Mouse (Mus musculus): ENCODE data around the gene Arel1. TPM values are rescaled to one million over a fixed set of nuclear protein-coding genes. Genes with fewer than 3 reads are reported as not detected.

Gene Arel1
- total RNA-seq, 1 experiment: 31.3 TPM

- Histone ChIP-seq H3K27ac (ENCODE audit: insufficient read depth, low read depth, low read length, poor library complexity, severe bottlenecking) (no peak overlapping the region), H3K9me3 (ENCODE audit: control insufficient read depth, insufficient read depth, low read depth, low read length) (no peaks in the 10 kb centered on the region), H3K4me3 (ENCODE audit: insufficient read depth in 1 of 2, low read depth in 1 of 2, low read length in 2 of 2, poor library complexity in 1 of 2, severe bottlenecking in 1 of 2) (peak overlapping the region; percentile 94), H3K36me3 (ENCODE audit: control insufficient read depth, insufficient read depth, low read length, poor library complexity, severe bottlenecking) (no peaks in the 10 kb centered on the region; the same call in 1 of the 2 replicates), H3K4me1 (ENCODE audit: control insufficient read depth in 2 of 2, insufficient read depth in 2 of 2, low read length in 2 of 2, poor library complexity in 1 of 2) (no peaks in the 10 kb centered on the region), H3K9ac (ENCODE audit: insufficient read depth, low read depth, low read length, poor library complexity, severe bottlenecking) (peak overlapping the region; percentile 96)
- in situ Hi-C loops (cut with MboI; ENCODE audit: low sequenced_read_pairs in 2 of 2, unreplicated experiment in 2 of 2): no loop called here
- no peak for TF ChIP-seq HCFC1 (IDR thresholded peaks at IDR 0.05; ENCODE audit: borderline replicate concordance, insufficient read depth, low read length)
- no peak for TF ChIP-seq ZNF384 (IDR thresholded peaks at IDR 0.05; ENCODE audit: low read depth, low read length)
- no peak for TF ChIP-seq MAFK (IDR thresholded peaks at IDR 0.05; ENCODE audit: insufficient read depth, low read depth, low read length)
- no peak for TF ChIP-seq ZC3H11A (IDR thresholded peaks at IDR 0.05; ENCODE audit: borderline replicate concordance, low read depth, low read length)
- no peak for TF ChIP-seq CHD2 (IDR thresholded peaks at IDR 0.05; ENCODE audit: low read depth, low read length)
- no peak for DNase-seq (ENCODE audit: low read depth, low spot score)
Measured at GRCm38 (mm10) chr12:84969656-84970427, 858 bp downstream of the Arel1 start.

GRCm38 (mm10) chr12:84968831-84969655 lies 1.7 kb downstream of the Arel1 start:
- no peaks in the 10 kb centered on the region; the same call in 1 of the 2 replicates for H3K36me3 ChIP-seq (ENCODE audit: control insufficient read depth, insufficient read depth, low read length, poor library complexity, severe bottlenecking)
- H3K4me3 ChIP-seq (ENCODE audit: insufficient read depth in 1 of 2, low read depth in 1 of 2, low read length in 2 of 2, poor library complexity in 1 of 2, severe bottlenecking in 1 of 2): peak overlapping the region in 1 of 2 experiments; percentile 94; a peak in 2 of 4 replicates
- TF ChIP-seq MAFK (IDR thresholded peaks at IDR 0.05; ENCODE audit: insufficient read depth, low read depth, low read length) (no peak), ZNF384 (IDR thresholded peaks at IDR 0.05; ENCODE audit: low read depth, low read length) (no peak), CHD2 (IDR thresholded peaks at IDR 0.05; ENCODE audit: low read depth, low read length) (no peak), ZC3H11A (IDR thresholded peaks at IDR 0.05; ENCODE audit: borderline replicate concordance, low read depth, low read length) (no peak), HCFC1 (IDR thresholded peaks at IDR 0.05; ENCODE audit: borderline replicate concordance, insufficient read depth, low read length) (no peak)
- DNase-seq (ENCODE audit: low read depth, low spot score): no peak
- H3K4me1 ChIP-seq (ENCODE audit: control insufficient read depth in 2 of 2, insufficient read depth in 2 of 2, low read length in 2 of 2, poor library complexity in 1 of 2): no peaks in the 10 kb centered on the region
- no peaks in the 10 kb centered on the region for H3K9me3 ChIP-seq (ENCODE audit: control insufficient read depth, insufficient read depth, low read depth, low read length)
- in situ Hi-C loops (cut with MboI; ENCODE audit: low sequenced_read_pairs in 2 of 2, unreplicated experiment in 2 of 2): no loop called here
- no peak overlapping the region for H3K9ac ChIP-seq (ENCODE audit: insufficient read depth, low read depth, low read length, poor library complexity, severe bottlenecking)
- no peak overlapping the region for H3K27ac ChIP-seq (ENCODE audit: insufficient read depth, low read depth, low read length, poor library complexity, severe bottlenecking)

- in situ Hi-C loops (cut with MboI; ENCODE audit: low sequenced_read_pairs in 2 of 2, unreplicated experiment in 2 of 2): no loop called here
- Histone ChIP-seq H3K4me3 (ENCODE audit: insufficient read depth in 1 of 2, low read depth in 1 of 2, low read length in 2 of 2, poor library complexity in 1 of 2, severe bottlenecking in 1 of 2) (no peak overlapping the region), H3K9ac (ENCODE audit: insufficient read depth, low read depth, low read length, poor library complexity, severe bottlenecking) (no peak overlapping the region; the same call in 1 of the 2 replicates), H3K4me1 (ENCODE audit: control insufficient read depth in 2 of 2, insufficient read depth in 2 of 2, low read length in 2 of 2, poor library complexity in 1 of 2) (no peaks in the 10 kb centered on the region; a peak in 1 of 4 replicates), H3K27ac (ENCODE audit: insufficient read depth, low read depth, low read length, poor library complexity, severe bottlenecking) (no peak overlapping the region), H3K9me3 (ENCODE audit: control insufficient read depth, insufficient read depth, low read depth, low read length) (no peaks in the 10 kb centered on the region), H3K36me3 (ENCODE audit: control insufficient read depth, insufficient read depth, low read length, poor library complexity, severe bottlenecking) (no peaks in the 10 kb centered on the region)
- TF ChIP-seq ZNF384 (IDR thresholded peaks at IDR 0.05; ENCODE audit: low read depth, low read length) (no peak), CHD2 (IDR thresholded peaks at IDR 0.05; ENCODE audit: low read depth, low read length) (no peak), HCFC1 (IDR thresholded peaks at IDR 0.05; ENCODE audit: borderline replicate concordance, insufficient read depth, low read length) (no peak), MAFK (IDR thresholded peaks at IDR 0.05; ENCODE audit: insufficient read depth, low read depth, low read length) (no peak), ZC3H11A (IDR thresholded peaks at IDR 0.05; ENCODE audit: borderline replicate concordance, low read depth, low read length) (no peak)
- DNase-seq (ENCODE audit: low read depth, low spot score): no peak
Measured at GRCm38 (mm10) chr12:84962606-84963005, 8.1 kb downstream of the Arel1 start.

GRCm38 (mm10) chr12:84958794-84959356 lies 11.8 kb downstream of the Arel1 start:
- in situ Hi-C loops (cut with MboI; ENCODE audit: low sequenced_read_pairs in 2 of 2, unreplicated experiment in 2 of 2): no loop called here
- Histone ChIP-seq H3K9ac (ENCODE audit: insufficient read depth, low read depth, low read length, poor library complexity, severe bottlenecking) (no peak overlapping the region), H3K4me3 (ENCODE audit: insufficient read depth in 1 of 2, low read depth in 1 of 2, low read length in 2 of 2, poor library complexity in 1 of 2, severe bottlenecking in 1 of 2) (no peak overlapping the region), H3K4me1 (ENCODE audit: control insufficient read depth in 2 of 2, insufficient read depth in 2 of 2, low read length in 2 of 2, poor library complexity in 1 of 2) (no peaks in the 10 kb centered on the region; a peak in 1 of 4 replicates), H3K9me3 (ENCODE audit: control insufficient read depth, insufficient read depth, low read depth, low read length) (no peaks in the 10 kb centered on the region), H3K27ac (ENCODE audit: insufficient read depth, low read depth, low read length, poor library complexity, severe bottlenecking) (no peak overlapping the region), H3K36me3 (ENCODE audit: control insufficient read depth, insufficient read depth, low read length, poor library complexity, severe bottlenecking) (no peaks in the 10 kb centered on the region)
- TF ChIP-seq ZNF384 (IDR thresholded peaks at IDR 0.05; ENCODE audit: low read depth, low read length) (no peak), ZC3H11A (IDR thresholded peaks at IDR 0.05; ENCODE audit: borderline replicate concordance, low read depth, low read length) (no peak), HCFC1 (IDR thresholded peaks at IDR 0.05; ENCODE audit: borderline replicate concordance, insufficient read depth, low read length) (no peak), CHD2 (IDR thresholded peaks at IDR 0.05; ENCODE audit: low read depth, low read length) (no peak), MAFK (IDR thresholded peaks at IDR 0.05; ENCODE audit: insufficient read depth, low read depth, low read length) (no peak)
- no peak for DNase-seq (ENCODE audit: low read depth, low spot score)
